Mouse (Mus musculus) G1E (cell line): Measurements from ENCODE around the gene Cnpy1.

Experiments
- CTCF ChIP-seq: IDR thresholded peaks from 2 replicates; pipeline ENCODE4 v1.5.1; 2012; ENCODE audit warnings: low read depth, low read length, inconsistent platforms, mixed read lengths
- GATA1 ChIP-seq: IDR thresholded peaks from 2 replicates; pipeline ENCODE4 v1.6.1; 2012; ENCODE audit warnings: borderline replicate concordance, low read length, inconsistent platforms, mixed read lengths
- GATA2 ChIP-seq: IDR thresholded peaks from 2 replicates; pipeline ENCODE4 v1.6.1; 2012; ENCODE audit warnings: low read depth, low read length, inconsistent platforms, borderline replicate concordance
- POLR2AphosphoS5 ChIP-seq: IDR thresholded peaks from 2 replicates; pipeline ENCODE4 v1.6.1; 2012; ENCODE audit warnings: low read depth, low read length, inconsistent platforms; ENCODE audit not compliant: insufficient replicate concordance
- TAL1 ChIP-seq: conservative IDR thresholded peaks from 2 replicates; pipeline ENCODE4 v1.6.1; 2012; ENCODE audit warnings: low read depth, low read length, inconsistent platforms, mixed read lengths

- TF ChIP-seq GATA1 (no peak), CTCF (no peak), TAL1 (no peak), GATA2 (no peak), POLR2AphosphoS5 (no peak)
Measured at GRCm38 (mm10) chr5:28289111-28289510, 43.5 kb upstream of the Cnpy1 start.
